Mouse (Mus musculus) stomach, embryonic 15.5 days (tissue): Measurements from ENCODE around the gene Olfr523. TPM values are rescaled to one million over a fixed set of nuclear protein-coding genes. Genes with fewer than 3 reads are reported as not detected.

Experiments used
- ATAC-seq: fragments of 200-750 bp; cut with Nextera tagmentation; 2 replicates; pipeline ENCODE4 v1.8.0; 2017; ENCODE audit warnings: low read depth, moderate number of reproducible peaks, moderate TSS enrichment; ENCODE audit not compliant: insufficient read depth, low FRiP score
- H3K27ac ChIP-seq: fragments of 300-500 bp; sonication (generic); 2 replicates; pipeline ENCODE4 v1.5.1; 2015; ENCODE audit warnings: mild to moderate bottlenecking, inconsistent platforms
- H3K27me3 ChIP-seq: fragments of 300-500 bp; sonication (generic); replicated peaks from 2 replicates; pipeline ENCODE4 v1.6.1; 2015; ENCODE audit warnings: inconsistent platforms
- H3K36me3 ChIP-seq: fragments of 300-500 bp; sonication (generic); 2 replicates; pipeline ENCODE4 v1.6.1; 2015; ENCODE audit warnings: inconsistent platforms
- H3K4me1 ChIP-seq: fragments of 300-500 bp; sonication (generic); 2 replicates; pipeline ENCODE4 v1.6.1; 2015; ENCODE audit warnings: inconsistent platforms
- H3K4me2 ChIP-seq: fragments of 300-500 bp; sonication (generic); 2 replicates; pipeline ENCODE4 v1.6.1; 2015; ENCODE audit warnings: mild to moderate bottlenecking, inconsistent platforms
- H3K4me3 ChIP-seq: fragments of 300-500 bp; sonication (generic); replicated peaks from 2 replicates; pipeline ENCODE4 v1.5.1; 2015; ENCODE audit warnings: inconsistent platforms
- H3K9ac ChIP-seq: fragments of 300-500 bp; sonication (generic); 2 replicates; pipeline ENCODE4 v1.6.1; 2015; ENCODE audit warnings: inconsistent platforms
- H3K9me3 ChIP-seq: fragments of 300-500 bp; sonication (generic); 2 replicates; pipeline ENCODE4 v1.6.1; 2016; ENCODE audit warnings: inconsistent platforms
- WGBS: fragments of 180-500 bp; shearing (Covaris S2); methylation state at CpG from one replicate; pipeline ENCODE4 v1.1.7; 2015; 5-methylcytosine and 5-hydroxymethylcytosine counted together
- polyA plus RNA-seq: library from polyadenylated mRNA; unstranded; fragments of >200 nt; fragmentation: Nextera tagmentation; extraction: Ambion mirVana; gene quantifications from 2 replicates; pipeline ENCODE4 v1.2.1, GENCODE M21; 2015

The Olfr523 gene
- polyA plus RNA-seq, 1 experiment from 2014 or later = not detected

DNA sequence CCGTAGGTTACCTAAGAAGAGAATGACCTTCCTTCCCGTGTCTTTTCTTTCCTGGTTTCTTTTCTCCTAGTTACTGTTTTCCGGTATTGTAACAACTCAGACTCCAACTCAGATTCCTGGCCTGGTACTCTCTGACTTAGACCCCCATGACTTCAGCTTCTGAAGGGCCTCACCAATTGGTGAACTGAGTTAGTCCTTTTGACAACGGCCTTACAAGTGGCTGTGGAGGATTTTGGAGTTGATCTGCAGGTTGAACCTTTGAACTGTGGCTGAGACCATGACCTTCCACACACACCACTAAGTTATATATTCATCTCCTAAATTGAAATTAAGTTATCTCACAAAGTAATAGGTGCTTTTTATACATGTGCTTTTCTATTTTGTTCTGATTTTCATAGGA lies 11.2 kb downstream of the Olfr523 start:
- 80% methylated on average over 4 of the region's 4 CpGs for WGBS
- ATAC-seq = no peak
- Histone ChIP-seq H3K27me3 (no peaks in the 10 kb centered on the region), H3K9me3 (no peaks in the 10 kb centered on the region), H3K36me3 (no peaks in the 10 kb centered on the region), H3K4me3 (no peak overlapping the region), H3K4me1 (no peaks in the 10 kb centered on the region), H3K4me2 (no peak overlapping the region), H3K9ac (no peak overlapping the region), H3K27ac (no peak overlapping the region)

DNA sequence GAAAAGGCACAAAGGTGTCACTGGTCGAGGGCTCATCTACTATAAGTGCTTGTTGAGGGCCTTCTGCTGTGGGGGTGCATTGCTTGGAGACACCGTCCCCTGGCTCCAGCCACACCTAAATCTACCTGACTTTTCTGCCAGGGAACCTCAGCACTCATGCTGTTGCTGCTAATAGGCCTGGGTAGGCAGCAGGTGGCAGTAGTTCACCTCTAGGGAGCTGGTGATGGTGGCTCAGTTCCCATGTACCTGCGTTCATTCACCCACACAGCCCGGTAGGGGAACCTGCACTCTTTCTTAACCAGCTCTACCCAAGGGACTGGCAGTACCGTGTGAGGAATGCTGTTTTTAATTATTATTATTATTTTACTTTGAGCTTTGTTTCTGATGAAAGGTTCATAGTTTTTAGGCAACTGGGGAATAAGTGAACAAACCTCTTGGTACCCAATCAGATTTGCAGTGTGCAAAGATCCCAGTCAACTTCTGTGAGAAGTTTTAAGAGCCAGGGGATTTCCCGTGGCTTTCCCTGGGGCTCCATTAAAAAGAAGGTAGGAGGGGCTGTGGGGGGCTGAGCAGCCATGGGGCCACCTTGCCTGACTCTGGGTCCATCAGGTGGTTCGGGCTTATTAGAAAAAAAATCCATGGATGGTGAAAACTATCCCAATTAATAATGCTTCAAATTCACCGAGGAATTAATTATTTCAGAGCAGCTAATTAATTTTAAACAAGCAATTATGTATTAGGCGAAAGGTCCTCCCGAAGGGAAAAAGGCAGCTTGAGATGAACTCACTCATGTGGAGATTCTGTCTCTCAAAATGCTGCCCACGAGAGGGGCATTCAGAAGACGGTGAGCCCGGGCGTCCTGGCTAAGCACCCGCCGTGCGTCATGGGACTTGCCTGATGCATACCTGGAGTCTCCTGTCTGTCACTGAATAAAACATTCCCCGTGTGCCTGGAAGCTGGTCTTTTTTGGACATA lies 13.9 kb downstream of the Olfr523 start:
- H3K9ac ChIP-seq = no peak overlapping the region
- no peaks in the 10 kb centered on the region for H3K4me1 ChIP-seq
- no peaks in the 10 kb centered on the region for H3K27me3 ChIP-seq
- H3K9me3 ChIP-seq = no peaks in the 10 kb centered on the region
- no peaks in the 10 kb centered on the region for H3K36me3 ChIP-seq
- H3K4me3 ChIP-seq = no peak overlapping the region
- no peak overlapping the region for H3K27ac ChIP-seq
- no peak for ATAC-seq
- no peak overlapping the region for H3K4me2 ChIP-seq
- WGBS = 61% methylated on average over 18 of the region's 18 CpGs

DNA sequence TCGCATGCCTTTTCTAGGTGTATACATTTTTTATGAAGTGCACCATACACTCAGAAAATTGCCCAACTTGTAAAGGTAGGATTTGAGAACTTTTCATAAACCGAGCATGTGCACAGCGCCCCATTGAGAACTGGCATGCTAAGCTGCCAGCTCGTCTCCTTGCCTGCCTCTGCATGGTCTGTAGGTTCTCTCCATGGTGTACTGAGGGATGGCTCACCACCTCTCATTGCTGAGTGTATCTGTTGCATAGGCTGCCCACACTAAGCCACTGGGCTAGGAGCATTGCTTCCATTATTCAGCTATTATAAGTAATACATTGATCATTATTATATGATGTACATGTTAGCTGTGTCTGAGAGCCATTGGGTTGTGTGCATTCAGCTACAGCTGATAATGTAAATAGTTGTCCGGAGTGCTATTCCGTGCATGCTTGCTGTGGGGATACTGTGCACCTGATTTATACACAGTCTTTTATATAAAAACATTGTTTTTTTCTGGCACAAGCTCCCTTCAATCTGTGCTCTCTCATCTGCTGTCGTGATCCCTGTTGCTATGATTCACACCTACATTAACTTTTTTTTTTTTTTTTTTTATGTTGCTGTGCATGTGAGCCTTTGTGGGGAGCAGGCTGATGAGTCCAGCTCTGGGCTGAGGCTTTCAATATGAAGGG lies 14.8 kb downstream of the Olfr523 start:
- ATAC-seq = no peak
- no peak overlapping the region for H3K4me3 ChIP-seq
- H3K4me2 ChIP-seq = no peak overlapping the region
- WGBS = 77% methylated on average over 7 of the region's 7 CpGs
- H3K36me3 ChIP-seq = no peaks in the 10 kb centered on the region
- H3K27me3 ChIP-seq = no peaks in the 10 kb centered on the region
- no peak overlapping the region for H3K9ac ChIP-seq
- no peaks in the 10 kb centered on the region for H3K9me3 ChIP-seq
- no peak overlapping the region for H3K27ac ChIP-seq
- H3K4me1 ChIP-seq = no peaks in the 10 kb centered on the region

DNA sequence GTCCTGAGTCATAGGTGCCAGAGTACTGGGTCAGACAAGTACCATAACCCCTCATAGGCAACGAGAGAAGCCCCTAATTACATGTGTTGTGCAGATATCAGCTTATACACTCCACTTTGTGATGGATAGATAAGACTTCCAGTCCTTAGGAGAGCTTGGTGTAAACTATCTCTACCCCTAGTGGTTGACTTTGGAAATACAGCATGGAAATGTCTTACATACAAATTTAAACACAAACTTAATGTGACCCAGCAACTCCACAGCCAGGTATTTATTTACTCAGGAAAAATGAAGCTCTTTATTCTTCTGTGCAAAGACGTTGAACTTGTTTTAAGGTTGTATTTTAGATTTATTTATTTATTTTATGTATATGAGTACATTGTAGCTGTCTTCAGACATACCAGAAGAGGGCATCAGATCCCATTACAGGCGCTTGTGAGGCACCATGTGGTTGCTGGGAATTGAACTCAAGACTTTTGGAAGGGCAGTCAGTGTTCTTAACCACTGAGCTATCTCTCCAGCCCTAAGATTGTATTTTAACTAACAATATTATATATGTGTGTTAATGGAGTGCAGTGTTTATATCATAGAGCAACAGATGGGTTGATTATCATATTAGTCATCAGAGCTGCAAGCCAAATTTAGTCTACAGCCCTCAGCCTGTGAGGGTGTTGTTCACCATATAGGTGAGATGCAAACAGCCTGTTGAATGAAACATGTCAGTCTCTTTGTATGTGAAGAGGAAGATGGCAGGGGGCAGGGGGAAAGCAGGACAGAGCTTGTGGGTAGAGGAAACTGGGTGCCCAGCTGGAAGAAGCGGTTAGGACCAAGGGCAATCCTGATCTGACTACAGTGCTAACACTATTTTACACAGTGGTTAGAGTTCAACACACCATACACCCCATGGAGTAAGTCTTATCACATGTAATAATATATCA lies 15.6 kb downstream of the Olfr523 start:
- WGBS = 58% methylated on average over 4 of the region's 4 CpGs
- no peaks in the 10 kb centered on the region for H3K9me3 ChIP-seq
- H3K36me3 ChIP-seq = no peaks in the 10 kb centered on the region
- no peaks in the 10 kb centered on the region for H3K27me3 ChIP-seq
- no peak overlapping the region for H3K27ac ChIP-seq
- H3K9ac ChIP-seq = no peak overlapping the region
- no peaks in the 10 kb centered on the region for H3K4me1 ChIP-seq
- no peak for ATAC-seq
- H3K4me2 ChIP-seq = no peak overlapping the region
- H3K4me3 ChIP-seq = no peak overlapping the region

- ATAC-seq = no peak
Measured at GRCm38 (mm10) chr7:140190435-140190834, 17.4 kb downstream of the Olfr523 start.

DNA sequence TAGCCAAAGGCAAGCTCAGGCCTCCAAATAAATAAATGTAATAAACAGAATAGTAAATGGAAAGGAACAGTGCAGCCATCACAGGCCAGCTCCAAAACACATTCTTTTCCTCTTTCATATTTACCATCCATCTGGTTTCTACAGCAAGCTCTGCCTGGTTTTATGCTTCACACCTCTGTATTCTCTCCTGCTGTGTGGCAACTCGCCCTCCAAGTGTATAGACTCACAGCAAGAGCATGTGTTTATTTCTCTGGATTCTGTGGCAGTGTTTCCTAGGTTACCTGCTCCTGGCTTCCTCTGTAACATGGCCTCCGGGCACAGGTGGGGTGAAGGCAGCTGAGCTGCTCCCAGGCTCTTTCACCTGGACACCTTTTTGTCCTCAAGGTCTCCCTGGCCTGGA lies 19.4 kb downstream of the Olfr523 start:
- Histone ChIP-seq H3K4me1 (no peaks in the 10 kb centered on the region), H3K36me3 (no peaks in the 10 kb centered on the region), H3K27me3 (no peaks in the 10 kb centered on the region), H3K4me3 (no peak overlapping the region), H3K9ac (no peak overlapping the region), H3K4me2 (no peak overlapping the region), H3K27ac (no peak overlapping the region), H3K9me3 (no peaks in the 10 kb centered on the region)
- no peak for ATAC-seq
- 48% methylated on average over 2 of the region's 2 CpGs for WGBS

More at GRCm38 (mm10) chr7:140190435-140190834, 17.4 kb downstream of the Olfr523 start:
- Histone ChIP-seq H3K27me3 (no peaks in the 10 kb centered on the region), H3K4me3 (no peak overlapping the region), H3K9me3 (no peaks in the 10 kb centered on the region), H3K4me2 (no peak overlapping the region), H3K4me1 (no peaks in the 10 kb centered on the region), H3K27ac (no peak overlapping the region), H3K36me3 (no peaks in the 10 kb centered on the region), H3K9ac (no peak overlapping the region)
- WGBS = 86% methylated on average over 1 of the region's 1 CpGs

DNA sequence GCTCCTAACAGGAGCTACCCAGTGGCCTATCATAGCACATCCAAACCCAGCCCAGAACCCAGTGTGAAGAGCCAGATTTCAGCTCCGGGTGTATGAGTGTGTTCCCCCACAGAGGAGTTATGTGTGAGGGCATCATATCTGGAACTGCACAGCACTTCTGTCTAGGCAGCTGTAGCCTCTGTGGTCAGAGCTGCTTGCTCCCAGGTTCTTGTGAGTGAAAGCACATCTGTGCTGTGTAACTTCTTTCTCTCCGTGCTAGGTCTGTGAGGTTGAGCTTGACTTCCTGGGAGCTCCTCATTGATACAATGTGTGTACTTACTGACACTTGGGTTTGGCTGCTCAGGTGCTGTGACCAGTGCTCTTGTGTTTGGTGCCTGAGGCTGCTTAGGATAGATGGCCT lies 19.8 kb downstream of the Olfr523 start:
- Histone ChIP-seq H3K27me3 (no peaks in the 10 kb centered on the region), H3K27ac (no peak overlapping the region), H3K4me2 (no peak overlapping the region), H3K4me3 (no peak overlapping the region), H3K4me1 (no peaks in the 10 kb centered on the region), H3K9ac (no peak overlapping the region), H3K9me3 (no peaks in the 10 kb centered on the region), H3K36me3 (no peaks in the 10 kb centered on the region)
- 70% methylated on average over 2 of the region's 2 CpGs for WGBS
- no peak for ATAC-seq

- no peak overlapping the region for H3K4me2 ChIP-seq
- H3K36me3 ChIP-seq = no peaks in the 10 kb centered on the region
- H3K9ac ChIP-seq = no peak overlapping the region
- H3K4me3 ChIP-seq = no peak overlapping the region
- H3K27ac ChIP-seq = no peak overlapping the region
- ATAC-seq = no peak
- H3K4me1 ChIP-seq = no peaks in the 10 kb centered on the region
- H3K27me3 ChIP-seq = no peaks in the 10 kb centered on the region
- 80% methylated on average over 4 of the region's 4 CpGs for WGBS
- no peaks in the 10 kb centered on the region for H3K9me3 ChIP-seq
Measured at GRCm38 (mm10) chr7:140194031-140194430, 21.0 kb downstream of the Olfr523 start.

- no peaks in the 10 kb centered on the region for H3K9me3 ChIP-seq
- 71% methylated on average over 8 of the region's 8 CpGs for WGBS
- H3K4me1 ChIP-seq = no peaks in the 10 kb centered on the region
- no peak overlapping the region for H3K4me3 ChIP-seq
- ATAC-seq = no peak
- no peak overlapping the region for H3K27ac ChIP-seq
- H3K4me2 ChIP-seq = no peak overlapping the region
- no peaks in the 10 kb centered on the region for H3K36me3 ChIP-seq
- no peaks in the 10 kb centered on the region for H3K27me3 ChIP-seq
- no peak overlapping the region for H3K9ac ChIP-seq
Measured at GRCm38 (mm10) chr7:140196002-140196401, 23.0 kb downstream of the Olfr523 start.

GRCm38 (mm10) chr7:140201090-140201489 lies 28.1 kb downstream of the Olfr523 start:
- H3K27me3 ChIP-seq = no peaks in the 10 kb centered on the region
- H3K9me3 ChIP-seq = no peaks in the 10 kb centered on the region
- 85% methylated on average over 4 of the region's 4 CpGs for WGBS
- H3K4me3 ChIP-seq = no peak overlapping the region
- H3K9ac ChIP-seq = no peak overlapping the region
- no peaks in the 10 kb centered on the region for H3K36me3 ChIP-seq
- no peaks in the 10 kb centered on the region for H3K4me1 ChIP-seq
- ATAC-seq = no peak
- H3K4me2 ChIP-seq = no peak overlapping the region
- H3K27ac ChIP-seq = no peak overlapping the region

DNA sequence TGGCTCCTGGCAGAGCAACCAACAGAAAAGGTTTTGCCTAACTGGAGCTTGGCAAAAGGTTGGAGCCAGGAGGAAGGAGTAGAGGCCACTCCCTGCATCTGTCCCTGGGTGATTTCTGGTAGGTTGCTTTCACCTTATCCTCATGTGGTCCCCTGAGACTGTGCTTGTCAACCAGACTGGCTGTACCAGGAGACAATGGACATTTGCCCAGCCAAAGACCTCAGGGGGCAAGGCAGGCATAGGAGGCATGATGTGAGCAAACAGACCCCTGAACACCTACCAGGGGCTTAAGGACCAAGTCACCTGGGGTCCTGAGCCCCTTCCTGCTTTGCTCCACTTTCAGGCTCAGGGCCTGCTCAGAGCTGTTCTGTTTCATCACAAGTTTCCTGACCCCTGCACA lies 32.8 kb downstream of the Olfr523 start, which contains the start of gene Olfr524:
TSS of gene Olfr524 (minus strand) at position 101 of the 400 bp plus-strand sequence.
- Histone ChIP-seq H3K4me1 (no peaks in the 10 kb centered on the region), H3K36me3 (no peaks in the 10 kb centered on the region), H3K27ac (no peak within 1 kb of the TSS), H3K4me3 (no peak within 1 kb of the TSS), H3K9me3 (no peaks in the 10 kb centered on the region), H3K27me3 (no peaks in the 10 kb centered on the region), H3K9ac (no peak within 1 kb of the TSS), H3K4me2 (no peak within 1 kb of the TSS)
- no peak for ATAC-seq
